In the genomic region with DNA sequence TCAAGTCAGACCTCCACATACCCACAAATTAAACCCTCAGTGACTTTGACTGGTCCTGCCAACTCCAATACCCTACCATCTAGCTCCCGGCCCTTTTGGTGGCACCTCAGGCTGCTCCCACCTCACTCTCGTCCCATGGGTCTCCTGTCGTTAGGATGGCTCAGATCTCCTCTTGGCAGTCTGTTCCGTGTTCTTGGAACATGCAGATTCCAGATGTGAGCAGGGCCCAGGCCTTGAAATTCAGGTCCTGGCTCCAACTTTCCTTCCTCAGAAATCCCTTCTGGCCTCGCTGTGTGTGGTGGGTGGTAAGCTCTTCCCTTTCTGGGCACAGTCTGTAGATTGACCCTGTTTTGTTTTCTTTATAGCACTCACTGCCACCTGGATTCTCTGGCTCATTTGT, we compare ENCODE assay signal across 17 mouse cellular contexts.
"Had no signal": no experiment of that assay in that cellular context is flagged by ENCODE, and none has a peak within 500 bp of the region (broad histone marks: within the 10 kb centered on the region; RNA-seq: fewer than 3 reads in every experiment).

No protein-coding gene starts in this region.

- DNase-seq: kidney, adult 11 months; kidney, adult 9 months; kidney, postnatal 36 days; liver; liver, embryonic 13.5 days; liver, postnatal 0 days; lung, postnatal 14 days; midbrain, embryonic 14.5 days; right cerebral cortex, adult 18-20 months; spleen, adult 18-20 months; thymus, adult 18-20 months; thymus, postnatal 25 days had no signal

- H3K36me3 ChIP-seq: liver, embryonic 13.5 days; lung, embryonic 15.5 days; neural tube, embryonic 15.5 days had no signal

- H3K27ac ChIP-seq: kidney, postnatal 0 days; left cerebral cortex, adult 2 months; liver, embryonic 13.5 days; lung, embryonic 15.5 days; neural tube, embryonic 15.5 days had no signal

- H3K27me3 ChIP-seq: liver, embryonic 13.5 days; lung, embryonic 15.5 days had no signal

- H3K4me3 ChIP-seq: left cerebral cortex, adult 2 months; liver, embryonic 13.5 days; lung, embryonic 15.5 days; myocyte; neural tube, embryonic 15.5 days had no signal

- H3K4me1 ChIP-seq: liver, embryonic 13.5 days had no signal

- H3K4me2 ChIP-seq: liver, embryonic 13.5 days; lung, embryonic 15.5 days; neural tube, embryonic 15.5 days had no signal

- ATAC-seq: liver, postnatal 0 days had no signal

- H3K9me3 ChIP-seq: liver, embryonic 13.5 days; lung, embryonic 15.5 days; neural tube, embryonic 15.5 days had no signal

- H3K9ac ChIP-seq: liver, embryonic 13.5 days; liver, postnatal 0 days; lung, embryonic 15.5 days; neural tube, embryonic 15.5 days had no signal
